Mouse (Mus musculus) B cell, adult 2 months (primary cell): ENCODE measurements around the gene Mnx1.
"Not testable (repeated sequence)": the region's sequence is repeated elsewhere in the genome, so short reads cannot be mapped to it uniquely, and the experiment has no call there.

ENCODE experiments used
- DNase-seq, 2 experiments: peaks; one replicate each; pipeline ENCODE4 v3.0.0; 2022

Gene Mnx1

GRCm38 (mm10) chr5:29468351-29469065 lies 9.8 kb downstream of the Mnx1 start:
- DNase-seq, result no peak

- no peak for DNase-seq
These were observed 10.6 kb downstream of the Mnx1 start for GRCm38 (mm10) chr5:29467489-29468350.

GRCm38 (mm10) chr5:29462943-29463686 lies 15.2 kb downstream of the Mnx1 start:
- DNase-seq, result no peak

- DNase-seq, result no peak
These were observed 21.2 kb downstream of the Mnx1 start for GRCm38 (mm10) chr5:29456895-29457656.

- no peak for DNase-seq
These were observed 25.9 kb downstream of the Mnx1 start for GRCm38 (mm10) chr5:29452352-29452751.

- DNase-seq, result no peak
These were observed 33.0 kb downstream of the Mnx1 start for GRCm38 (mm10) chr5:29445275-29445674.

GRCm38 (mm10) chr5:29436728-29437127 lies 41.5 kb downstream of the Mnx1 start:
- not testable (repeated sequence) for DNase-seq

- no peak for DNase-seq
These were observed 42.8 kb downstream of the Mnx1 start for GRCm38 (mm10) chr5:29435491-29435890.

- DNase-seq, result no peak
These were observed 43.4 kb downstream of the Mnx1 start for GRCm38 (mm10) chr5:29434872-29435358.

- DNase-seq, result peak; percentile 95
These were observed 43.9 kb downstream of the Mnx1 start, which contains the start of gene Nom1 for GRCm38 (mm10) chr5:29434228-29434871. TSS of gene Nom1 (plus strand) at chr5:29434664.

GRCm38 (mm10) chr5:29423330-29423729 lies 54.9 kb downstream of the Mnx1 start:
- not testable (repeated sequence) for DNase-seq
